Mouse (Mus musculus) cerebellum, adult 9-10 months (tissue): ENCODE measurements at regions not wholly inside any gene's neighbourhood (a gene's known extent, or its start where the extent isn't known, plus 50 kb on each side); places are given as distances from the start of the nearest gene placed in this dataset.
"Not testable (repeated sequence)": the region's sequence is repeated elsewhere in the genome, so short reads cannot be mapped to it uniquely, and the experiment has no call there.

Experiments
- DNase-seq: peaks from one replicate; pipeline ENCODE4 v3.0.0; 2022

- no peak for DNase-seq
Observed at GRCm38 (mm10) chr13:5408226-5408804, 453.0 kb upstream of the Klf6 start.

- DNase-seq, result no peak
Observed at GRCm38 (mm10) chr13:5412052-5412451, 449.2 kb upstream of the Klf6 start.

GRCm38 (mm10) chr13:5413009-5413408, 448.3 kb upstream of the Klf6 start:
- not testable (repeated sequence) for DNase-seq

- DNase-seq, result no peak
Observed at GRCm38 (mm10) chr13:5424110-5424509, 437.2 kb upstream of the Klf6 start.

GRCm38 (mm10) chr13:5425491-5426232, 435.6 kb upstream of the Klf6 start:
- no peak for DNase-seq

GRCm38 (mm10) chr13:5433652-5434051, 427.6 kb upstream of the Klf6 start:
- no peak for DNase-seq

- no peak for DNase-seq
Observed at GRCm38 (mm10) chr13:5435131-5435530, 426.2 kb upstream of the Klf6 start.

- DNase-seq, result no peak
Observed at GRCm38 (mm10) chr13:5436191-5436590, 425.1 kb upstream of the Klf6 start.

- DNase-seq, result no peak
Observed at GRCm38 (mm10) chr13:5440454-5440853, 420.8 kb upstream of the Klf6 start.

GRCm38 (mm10) chr13:5444759-5445478, 416.4 kb upstream of the Klf6 start:
- DNase-seq, result no peak

GRCm38 (mm10) chr13:5448601-5449000, 412.7 kb upstream of the Klf6 start:
- no peak for DNase-seq

- DNase-seq, result no peak
Observed at GRCm38 (mm10) chr13:5480779-5481178, 380.5 kb upstream of the Klf6 start.

- no peak for DNase-seq
Observed at GRCm38 (mm10) chr13:5492266-5492665, 369.0 kb upstream of the Klf6 start.

GRCm38 (mm10) chr13:5497535-5497934, 363.7 kb upstream of the Klf6 start:
- no peak for DNase-seq

- DNase-seq, result no peak
Observed at GRCm38 (mm10) chr13:5511784-5512183, 349.5 kb upstream of the Klf6 start.

GRCm38 (mm10) chr13:5515552-5515951, 345.7 kb upstream of the Klf6 start:
- no peak for DNase-seq

- DNase-seq, result no peak
Observed at GRCm38 (mm10) chr13:5516088-5516487, 345.2 kb upstream of the Klf6 start.

GRCm38 (mm10) chr13:5519181-5519580, 342.1 kb upstream of the Klf6 start:
- DNase-seq, result no peak

- no peak for DNase-seq
Observed at GRCm38 (mm10) chr13:5519600-5519999, 341.7 kb upstream of the Klf6 start.

- DNase-seq, result no peak
Observed at GRCm38 (mm10) chr13:5527400-5527799, 333.9 kb upstream of the Klf6 start.

GRCm38 (mm10) chr13:5540321-5540720, 321.0 kb upstream of the Klf6 start:
- no peak for DNase-seq

GRCm38 (mm10) chr13:5545521-5545920, 315.8 kb upstream of the Klf6 start:
- no peak for DNase-seq

GRCm38 (mm10) chr13:5546011-5546410, 315.3 kb upstream of the Klf6 start:
- DNase-seq, result no peak

- no peak for DNase-seq
Observed at GRCm38 (mm10) chr13:5546937-5547336, 314.3 kb upstream of the Klf6 start.
